Mouse (Mus musculus) liver, embryonic 16.5 days (tissue): ENCODE data around the gene Tmem246. TPM values are rescaled to one million over a fixed set of nuclear protein-coding genes. Genes with fewer than 3 reads are reported as not detected.
A peak's percentile ranks its signal among the peaks of the same experiment; 100 is the strongest.

Source experiments
- ATAC-seq: fragments of 200-750 bp; cut with Nextera tagmentation; 2 replicates; pipeline ENCODE4 v1.8.0; 2017; ENCODE audit warnings: low read depth, mild to moderate bottlenecking, moderate number of reproducible peaks, moderate library complexity
- H3K27ac ChIP-seq: fragments of 300-500 bp; sonication (generic); 2 replicates; pipeline ENCODE4 v1.5.1; 2014; ENCODE audit warnings: mild to moderate bottlenecking, low read length
- H3K27me3 ChIP-seq: fragments of 300-500 bp; sonication (generic); 2 replicates; pipeline ENCODE4 v1.6.1; 2014; ENCODE audit warnings: low read depth, low read length, mixed read lengths; ENCODE audit not compliant: control insufficient read depth, insufficient read depth
- H3K36me3 ChIP-seq: fragments of 300-500 bp; sonication (generic); 2 replicates; pipeline ENCODE4 v1.6.1; 2014; ENCODE audit warnings: mild to moderate bottlenecking; ENCODE audit not compliant: control insufficient read depth, insufficient read depth
- H3K4me1 ChIP-seq: fragments of 300-500 bp; sonication (generic); 2 replicates; pipeline ENCODE4 v1.6.1; 2014; ENCODE audit warnings: low read depth, low read length, mixed read lengths; ENCODE audit not compliant: control insufficient read depth
- H3K4me2 ChIP-seq: fragments of 300-500 bp; sonication (generic); 2 replicates; pipeline ENCODE4 v1.6.1; 2014; ENCODE audit warnings: low read depth, low read length, mixed read lengths
- H3K4me3 ChIP-seq: fragments of 300-500 bp; sonication (generic); 2 replicates; pipeline ENCODE4 v1.5.1; 2014; ENCODE audit warnings: low read depth, mild to moderate bottlenecking, low read length
- H3K9ac ChIP-seq: fragments of 300-500 bp; sonication (generic); 2 replicates; pipeline ENCODE4 v1.6.1; 2014; ENCODE audit warnings: low read depth, low read length
- H3K9me3 ChIP-seq: fragments of 300-500 bp; sonication (generic); replicated peaks from 2 replicates; pipeline ENCODE4 v1.6.1; 2016; ENCODE audit warnings: low read length; ENCODE audit not compliant: control insufficient read depth
- WGBS: fragments of 180-500 bp; shearing (Covaris S2); extraction: QIAGEN DNeasy Blood & Tissue Kit; methylation state at CpG from one replicate; pipeline ENCODE4 v1.1.7; 2014; ENCODE audit not compliant: insufficient replicate concordance; 5-methylcytosine and 5-hydroxymethylcytosine counted together
- polyA plus RNA-seq: library from polyadenylated mRNA; unstranded; fragments of >200 nt; fragmentation: Nextera tagmentation; extraction: Ambion mirVana; gene quantifications from 2 replicates; pipeline ENCODE4 v1.2.1, GENCODE M21; 2015

Tmem246 gene
- polyA plus RNA-seq, 1 experiment from 2014 or later: 6.1 TPM

- Histone ChIP-seq H3K4me2 (no peak overlapping the region), H3K27ac (0 out of 2 replicates have a peak overlapping the region, but pooled peaks have one; percentile 22), H3K27me3 (no peaks in the 10 kb centered on the region), H3K9me3 (no peaks in the 10 kb centered on the region), H3K4me1 (no peaks in the 10 kb centered on the region; the same call in 1 of the 2 replicates), H3K9ac (no peak overlapping the region), H3K36me3 (no peaks in the 10 kb centered on the region), H3K4me3 (no peak overlapping the region)
- 60% methylated on average over 2 of the region's 2 CpGs for WGBS
- ATAC-seq: peak; percentile 50
Measured at GRCm38 (mm10) chr4:49590152-49590551, 7.5 kb downstream of the Tmem246 start.

GRCm38 (mm10) chr4:49586811-49587210 lies 10.9 kb downstream of the Tmem246 start:
- WGBS: 74% methylated on average over 10 of the region's 10 CpGs
- H3K27me3 ChIP-seq: no peaks in the 10 kb centered on the region
- no peak overlapping the region for H3K27ac ChIP-seq
- ATAC-seq: no peak
- H3K4me1 ChIP-seq: no peaks in the 10 kb centered on the region; the same call in 1 of the 2 replicates
- H3K4me2 ChIP-seq: no peak overlapping the region
- no peak overlapping the region for H3K4me3 ChIP-seq
- H3K9ac ChIP-seq: no peak overlapping the region
- no peaks in the 10 kb centered on the region for H3K9me3 ChIP-seq
- H3K36me3 ChIP-seq: no peaks in the 10 kb centered on the region

- Histone ChIP-seq H3K27me3 (no peaks in the 10 kb centered on the region), H3K9me3 (no peaks in the 10 kb centered on the region), H3K27ac (no peak overlapping the region), H3K9ac (no peak overlapping the region), H3K36me3 (no peaks in the 10 kb centered on the region), H3K4me2 (no peak overlapping the region), H3K4me1 (peaks cover 10% of the 10 kb centered on the region), H3K4me3 (no peak overlapping the region)
- ATAC-seq: no peak
- 61% methylated on average over 7 of the region's 7 CpGs for WGBS
Measured at GRCm38 (mm10) chr4:49585524-49586101, 12.1 kb downstream of the Tmem246 start.

- Histone ChIP-seq H3K27ac (no peak overlapping the region), H3K4me2 (no peak overlapping the region), H3K9me3 (no peaks in the 10 kb centered on the region), H3K9ac (no peak overlapping the region), H3K36me3 (no peaks in the 10 kb centered on the region), H3K4me1 (peaks cover 11% of the 10 kb centered on the region), H3K4me3 (no peak overlapping the region), H3K27me3 (no peaks in the 10 kb centered on the region)
- no peak for ATAC-seq
- WGBS: 68% methylated on average over 14 of the region's 14 CpGs
Measured at GRCm38 (mm10) chr4:49583965-49584831, 13.5 kb downstream of the Tmem246 start.

GRCm38 (mm10) chr4:49581256-49581655 lies 16.4 kb downstream of the Tmem246 start:
- H3K36me3 ChIP-seq: no peaks in the 10 kb centered on the region
- H3K4me1 ChIP-seq: peaks cover 11% of the 10 kb centered on the region
- peak overlapping the region; percentile 14; the same call in 1 of the 2 replicates for H3K4me2 ChIP-seq
- peak; percentile 90 for ATAC-seq
- no peaks in the 10 kb centered on the region for H3K9me3 ChIP-seq
- H3K27ac ChIP-seq: peak overlapping the region; percentile 39; the same call in 1 of the 2 replicates
- WGBS: 19% methylated on average over 4 of the region's 4 CpGs
- no peak overlapping the region for H3K4me3 ChIP-seq
- no peak overlapping the region for H3K9ac ChIP-seq
- no peaks in the 10 kb centered on the region for H3K27me3 ChIP-seq

GRCm38 (mm10) chr4:49572194-49572593 lies 25.5 kb downstream of the Tmem246 start:
- no peaks in the 10 kb centered on the region for H3K36me3 ChIP-seq
- 75% methylated on average over 4 of the region's 4 CpGs for WGBS
- no peaks in the 10 kb centered on the region for H3K9me3 ChIP-seq
- no peak overlapping the region for H3K27ac ChIP-seq
- H3K4me1 ChIP-seq: no peaks in the 10 kb centered on the region
- ATAC-seq: no peak
- no peak overlapping the region for H3K9ac ChIP-seq
- H3K4me3 ChIP-seq: no peak overlapping the region
- no peak overlapping the region for H3K4me2 ChIP-seq
- no peaks in the 10 kb centered on the region for H3K27me3 ChIP-seq

- 0 out of 2 replicates have a peak, but pooled peaks have one; percentile 35 for ATAC-seq
- Histone ChIP-seq H3K9ac (no peak overlapping the region), H3K36me3 (no peaks in the 10 kb centered on the region), H3K4me2 (no peak overlapping the region), H3K27me3 (no peaks in the 10 kb centered on the region), H3K27ac (no peak overlapping the region), H3K9me3 (no peaks in the 10 kb centered on the region), H3K4me3 (no peak overlapping the region), H3K4me1 (no peaks in the 10 kb centered on the region)
- WGBS: 5% methylated on average over 3 of the region's 3 CpGs
Measured at GRCm38 (mm10) chr4:49567613-49568012, 30.1 kb downstream of the Tmem246 start.

GRCm38 (mm10) chr4:49559915-49560772 lies 37.5 kb downstream of the Tmem246 start:
- WGBS: 55% methylated on average over 20 of the region's 20 CpGs
- H3K27ac ChIP-seq: 0 out of 2 replicates have a peak overlapping the region, but pooled peaks have one; percentile 37
- H3K36me3 ChIP-seq: no peaks in the 10 kb centered on the region
- no peak overlapping the region for H3K4me2 ChIP-seq
- no peak overlapping the region for H3K9ac ChIP-seq
- H3K4me1 ChIP-seq: no peaks in the 10 kb centered on the region
- H3K27me3 ChIP-seq: no peaks in the 10 kb centered on the region
- peak; percentile 91 for ATAC-seq
- no peaks in the 10 kb centered on the region for H3K9me3 ChIP-seq
- H3K4me3 ChIP-seq: no peak overlapping the region
